Mouse (Mus musculus) A20 (cell line): Measurements from ENCODE around the gene Lamb1.

ENCODE experiments used
- DNase-seq: peaks from one replicate; pipeline ENCODE4 v3.0.0-alpha.2; 2011; ENCODE audit warnings: low read depth, low spot score

The Lamb1 gene

DNA sequence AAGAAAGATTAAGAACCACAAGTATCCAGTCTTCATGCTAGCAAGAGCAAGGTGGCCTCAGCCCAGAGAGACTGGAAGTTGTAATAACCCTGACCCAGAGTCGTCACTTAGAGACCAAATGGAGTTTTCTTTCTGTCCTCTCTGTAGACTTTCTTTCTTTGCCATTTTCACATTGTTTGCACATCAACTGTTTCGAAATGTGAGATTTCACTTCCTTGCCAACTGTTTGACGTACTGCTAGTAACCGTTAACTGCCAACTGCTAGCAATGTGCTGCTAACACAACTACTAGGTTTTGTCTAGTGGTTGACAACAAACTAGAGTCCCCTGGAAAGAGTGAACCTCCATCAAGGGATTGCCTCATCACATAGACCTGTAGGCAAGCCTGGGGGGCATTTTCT is 18.1 kb downstream of the Lamb1 start:
- no peak for DNase-seq

DNA sequence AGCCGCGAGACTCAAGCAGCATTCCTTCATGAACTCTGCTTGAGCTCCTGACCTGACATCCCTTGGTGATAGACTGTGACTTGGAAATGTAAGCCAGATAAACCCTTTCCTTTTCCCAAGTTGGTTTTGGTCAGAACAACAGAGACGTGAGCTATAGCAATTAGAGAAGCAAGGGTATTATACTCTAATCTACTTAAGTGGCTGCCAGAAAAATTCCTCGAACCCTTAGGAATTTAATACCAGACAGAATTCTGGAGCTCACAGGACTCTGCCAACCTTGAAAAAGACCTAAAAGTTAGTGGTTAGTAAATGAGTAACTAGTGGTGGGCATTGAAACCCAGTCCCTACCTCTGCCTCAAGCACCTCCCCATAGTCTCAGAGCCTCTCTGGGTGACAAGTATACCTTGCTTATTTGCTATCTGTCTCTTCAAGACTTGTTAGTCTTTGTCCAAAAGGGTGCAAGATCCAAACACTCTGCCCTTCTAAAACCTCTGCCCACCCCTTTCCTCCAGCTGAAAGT is 18.6 kb downstream of the Lamb1 start:
- DNase-seq, result no peak

DNA sequence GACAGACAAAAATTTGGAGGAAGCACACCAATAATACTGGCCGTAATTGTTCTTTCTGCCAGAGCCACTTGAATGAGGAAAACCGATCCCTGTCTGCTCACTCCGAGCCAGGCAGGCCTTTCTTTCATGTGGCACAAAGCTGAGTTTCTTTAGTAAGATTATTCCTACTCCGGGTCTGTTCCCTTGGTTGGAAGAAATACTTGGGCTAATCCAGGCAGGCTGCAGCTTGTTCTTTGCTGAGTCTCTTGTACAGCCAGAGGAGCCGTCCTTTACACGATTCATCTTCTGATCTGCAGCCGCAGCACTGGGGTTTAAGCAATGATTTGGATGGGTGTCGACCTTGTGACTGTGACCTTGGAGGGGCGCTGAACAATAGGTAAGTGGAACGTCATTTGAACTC is 24.0 kb downstream of the Lamb1 start:
- DNase-seq, result no peak

DNA sequence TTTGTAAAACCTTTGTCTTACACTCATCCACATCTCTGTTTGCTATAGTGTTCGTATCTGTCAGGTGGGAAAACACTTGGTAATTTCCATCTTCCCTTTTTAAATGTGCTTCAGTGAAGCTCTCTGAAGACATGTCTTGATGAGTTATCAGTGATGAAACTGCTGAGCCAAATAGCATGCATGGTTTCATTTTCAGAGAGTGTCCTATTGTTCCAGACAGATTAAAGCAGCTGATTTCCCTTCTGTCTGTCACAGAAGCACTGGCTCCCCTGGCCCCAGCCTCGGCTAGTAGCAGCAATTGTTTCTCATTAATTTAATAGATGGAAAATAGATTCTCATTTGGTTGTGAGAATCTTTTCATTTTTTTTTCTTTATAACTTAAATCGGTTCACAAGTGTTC is 25.9 kb downstream of the Lamb1 start:
- no peak for DNase-seq

DNA sequence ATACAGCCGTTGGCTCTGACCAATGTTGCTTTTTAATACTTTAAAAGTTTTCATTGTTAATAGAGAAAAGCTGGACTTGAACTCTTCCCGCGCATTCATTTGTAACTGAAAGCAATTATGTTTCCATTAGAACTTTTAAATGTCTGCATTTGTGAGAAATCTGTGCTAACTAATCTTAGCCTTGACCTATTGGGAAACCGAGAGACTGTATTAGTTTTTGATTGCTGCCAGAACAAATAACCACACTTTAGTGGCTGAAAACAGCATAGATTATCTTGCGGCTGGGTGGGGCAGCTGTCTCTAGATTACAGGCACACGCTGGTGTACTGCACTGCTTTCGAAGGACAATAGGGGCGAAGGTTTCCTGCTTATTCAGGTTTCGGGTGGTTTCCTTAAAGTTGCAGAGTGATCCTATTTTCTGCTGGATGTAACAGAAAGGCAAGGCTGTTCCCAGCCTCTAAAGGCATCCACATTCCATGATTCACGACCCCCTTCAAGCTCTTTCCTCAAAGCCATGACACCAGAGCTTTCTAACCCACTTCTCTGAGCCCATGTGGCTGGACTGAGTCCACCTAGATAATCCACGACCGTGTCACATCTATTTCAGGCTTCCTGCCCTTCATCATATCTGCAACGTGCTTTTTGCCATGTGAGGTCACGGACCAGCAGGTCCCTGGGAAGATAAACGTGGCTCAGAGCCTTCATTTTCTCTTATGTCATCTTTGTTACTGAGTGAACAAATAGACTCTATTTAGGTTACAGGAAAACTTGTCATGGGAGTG is 28.5 kb downstream of the Lamb1 start:
- no peak for DNase-seq

DNA sequence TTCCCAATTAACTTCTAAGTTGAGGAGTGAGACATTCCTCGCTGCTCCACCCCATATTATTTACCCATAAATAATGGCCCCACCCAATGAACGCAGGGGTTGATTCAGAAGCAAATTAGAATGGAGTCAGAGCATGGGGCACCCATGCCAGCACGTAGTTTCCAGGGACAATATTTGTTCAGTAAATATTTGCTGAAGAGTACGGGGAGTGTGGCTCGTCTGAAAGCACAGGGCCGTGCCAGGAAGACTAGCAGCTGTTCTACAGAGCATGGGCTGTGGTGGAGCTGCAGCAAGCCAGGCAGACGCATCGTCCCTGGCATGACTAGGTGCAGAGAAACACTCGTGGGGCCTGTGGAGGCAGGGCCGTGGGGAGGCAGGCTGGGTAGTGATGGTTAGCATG is 29.5 kb downstream of the Lamb1 start:
- DNase-seq, result no peak

DNA sequence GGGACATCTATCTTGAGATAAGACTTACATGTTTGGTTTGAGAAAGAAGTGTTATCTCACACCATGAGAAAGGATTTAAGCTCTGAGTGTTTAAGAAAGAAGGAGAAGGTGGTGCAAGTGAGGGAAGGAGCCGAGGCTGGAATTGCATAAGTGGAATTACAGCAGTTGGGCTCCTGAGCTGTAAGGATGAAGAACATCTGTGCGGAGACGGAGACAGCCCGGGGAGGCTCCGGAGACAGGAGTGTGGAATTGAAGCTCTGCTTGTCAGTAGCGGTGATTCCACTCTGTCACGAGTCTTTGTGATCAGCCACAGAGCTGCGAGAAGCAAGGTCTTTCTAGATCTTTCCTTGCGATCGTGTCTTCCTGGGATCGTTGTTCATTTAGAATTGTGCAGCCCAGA is 30.0 kb downstream of the Lamb1 start:
- DNase-seq, result no peak

DNA sequence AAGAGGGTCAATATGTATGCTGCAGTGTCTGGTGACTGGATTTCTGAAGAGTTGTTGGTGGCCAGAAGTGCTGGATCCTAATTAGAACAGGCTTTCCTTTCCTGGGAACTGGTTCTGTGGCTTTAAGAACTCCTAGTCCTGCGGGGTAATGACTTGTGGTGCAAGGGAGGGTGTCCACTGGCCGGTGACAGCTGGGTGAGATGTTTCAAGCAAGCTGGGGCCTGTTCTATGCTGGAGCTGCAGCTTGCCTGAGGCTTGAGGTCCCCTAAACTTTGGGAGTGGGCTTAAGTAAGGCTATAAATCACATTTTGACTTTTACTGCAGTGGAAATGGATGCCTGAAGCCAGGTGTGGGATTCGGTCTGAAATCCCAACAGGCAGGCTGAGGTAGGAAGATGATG is 30.5 kb downstream of the Lamb1 start:
- DNase-seq, result no peak

DNA sequence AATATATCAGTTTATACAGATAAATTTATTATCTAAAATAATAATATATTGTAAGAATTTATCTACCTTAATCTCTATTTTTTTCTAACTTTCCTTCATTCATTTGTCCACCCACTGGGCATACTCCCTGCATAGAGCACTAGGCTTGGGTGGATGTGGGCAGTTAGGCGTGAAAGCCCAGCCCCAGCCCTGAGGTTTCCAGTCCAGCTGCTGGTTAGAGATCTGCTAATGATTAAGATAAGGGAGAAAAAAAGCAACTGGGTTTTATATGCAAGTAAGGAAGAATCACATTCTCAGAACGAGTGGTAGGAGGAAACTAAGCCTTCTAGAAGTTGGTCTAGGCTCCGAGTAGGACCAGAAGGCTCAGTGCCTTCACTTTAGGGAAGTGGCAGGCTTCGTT is 31.1 kb downstream of the Lamb1 start:
- DNase-seq, result no peak

DNA sequence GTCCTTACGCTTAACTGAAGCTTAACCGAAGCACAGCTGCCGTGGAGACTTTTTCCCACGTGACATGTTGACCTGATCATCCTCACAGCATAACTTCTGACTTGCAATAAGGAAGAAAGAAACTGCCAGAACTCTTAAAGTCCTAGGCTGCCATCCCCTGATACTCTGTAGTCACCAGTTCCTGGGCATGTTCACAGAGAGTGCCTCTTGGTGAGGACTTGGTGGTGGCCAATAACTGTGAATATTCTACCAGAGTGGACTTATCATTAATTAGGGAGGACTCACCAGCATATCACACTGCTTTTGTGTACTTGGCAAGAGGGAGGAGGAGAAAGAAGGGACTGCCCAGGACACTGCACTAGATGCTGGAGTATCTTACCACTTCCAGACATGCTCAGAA is 33.1 kb downstream of the Lamb1 start:
- no peak for DNase-seq

DNA sequence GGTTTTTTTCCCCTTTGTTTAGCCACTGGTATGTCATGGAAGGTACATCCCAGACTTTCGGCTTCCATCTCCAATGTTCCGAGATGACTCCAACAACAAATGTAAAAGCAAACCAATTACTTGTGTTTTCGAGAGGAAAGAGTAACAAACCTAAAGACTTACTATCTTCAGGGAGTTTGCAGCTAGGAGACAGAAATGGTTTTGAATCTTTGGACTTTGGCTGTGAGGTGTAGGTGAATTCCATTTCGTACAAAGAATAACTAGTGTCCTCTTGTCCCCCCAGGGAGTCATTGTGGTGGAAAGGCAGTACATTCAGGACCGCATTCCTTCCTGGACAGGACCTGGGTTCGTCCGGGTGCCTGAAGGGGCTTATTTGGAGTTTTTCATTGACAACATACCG is 33.5 kb downstream of the Lamb1 start:
- DNase-seq, result no peak

DNA sequence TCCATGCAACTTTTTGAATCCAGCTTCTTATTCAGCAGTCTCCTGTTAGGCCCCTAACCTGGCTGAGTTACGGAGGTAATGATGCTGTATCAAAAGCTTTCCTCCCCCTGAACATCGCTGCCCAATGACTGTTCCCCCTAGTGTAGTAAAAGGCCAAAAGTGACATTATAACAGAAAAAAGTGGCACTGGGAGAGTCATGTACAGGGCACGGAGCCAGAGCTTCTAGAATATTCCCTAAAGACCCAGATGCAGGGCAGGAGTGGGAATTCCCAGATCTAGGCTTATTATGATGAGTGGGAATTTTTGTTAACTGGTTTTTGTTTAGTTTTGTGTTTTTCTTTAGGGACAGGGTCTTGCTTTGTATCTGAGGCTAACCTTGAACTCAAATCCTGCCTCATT is 34.1 kb downstream of the Lamb1 start:
- no peak for DNase-seq

DNA sequence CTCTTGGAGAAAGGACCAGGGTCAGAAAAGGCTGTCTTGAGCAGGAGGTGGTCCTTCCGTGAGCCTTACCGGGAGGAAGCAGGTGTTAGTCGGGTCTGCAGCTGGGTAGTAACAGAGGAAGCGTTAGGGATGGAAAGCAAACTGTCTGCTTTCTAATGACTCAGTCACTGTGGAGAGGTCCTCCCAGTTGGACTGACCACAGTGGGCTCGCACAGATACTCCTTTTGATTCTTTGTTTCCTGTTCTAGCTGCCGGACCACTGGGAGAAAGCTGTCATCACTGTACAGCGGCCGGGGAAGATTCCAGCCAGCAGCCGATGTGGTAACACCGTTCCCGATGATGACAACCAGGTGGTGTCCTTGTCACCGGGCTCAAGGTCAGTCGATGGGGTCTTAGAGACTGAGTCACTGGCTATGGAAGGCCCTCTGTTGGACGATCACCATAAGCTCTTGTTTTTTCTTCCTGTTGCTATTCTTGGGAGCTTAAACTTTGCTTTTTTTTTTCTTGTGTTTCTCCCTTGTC is 34.7 kb downstream of the Lamb1 start:
- DNase-seq, result no peak

DNA sequence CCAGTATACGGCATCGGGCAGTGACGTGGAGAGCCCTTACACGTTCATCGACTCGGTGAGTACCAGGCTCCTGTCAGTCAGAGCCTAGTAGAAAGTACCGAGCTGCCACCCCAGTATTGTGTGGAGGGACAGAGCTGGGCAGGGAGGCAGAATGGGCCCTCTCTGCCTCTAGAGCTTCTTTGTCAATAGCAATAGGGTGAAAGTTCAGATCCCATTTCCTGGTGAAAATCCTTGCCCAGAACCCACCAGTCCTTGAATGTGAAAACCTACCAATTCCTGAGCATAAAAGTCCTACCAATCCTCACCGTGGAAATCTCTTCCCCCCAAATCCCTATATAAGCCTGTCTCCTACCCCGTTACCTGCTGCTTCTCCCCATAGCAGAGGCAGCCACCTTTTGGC is 35.2 kb downstream of the Lamb1 start:
- no peak for DNase-seq

DNA sequence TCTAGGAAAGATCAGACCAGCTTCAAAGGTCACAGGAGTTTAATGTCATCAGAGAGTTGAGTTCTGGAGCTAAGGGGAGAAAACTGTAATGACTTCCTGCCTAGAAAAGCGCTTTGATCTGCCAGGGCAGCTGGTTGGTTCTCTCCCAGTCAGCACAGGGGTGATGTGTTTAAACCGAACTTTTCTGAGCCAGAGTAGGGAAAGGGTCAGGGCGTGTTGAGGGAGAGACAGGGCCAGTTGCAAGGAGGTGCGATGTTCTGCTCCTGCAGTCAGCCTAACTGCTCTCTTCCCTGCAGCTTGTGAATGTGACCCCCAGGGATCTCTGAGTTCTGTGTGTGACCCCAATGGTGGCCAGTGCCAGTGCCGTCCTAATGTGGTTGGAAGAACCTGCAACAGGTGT is 37.2 kb downstream of the Lamb1 start:
- DNase-seq, result no peak

DNA sequence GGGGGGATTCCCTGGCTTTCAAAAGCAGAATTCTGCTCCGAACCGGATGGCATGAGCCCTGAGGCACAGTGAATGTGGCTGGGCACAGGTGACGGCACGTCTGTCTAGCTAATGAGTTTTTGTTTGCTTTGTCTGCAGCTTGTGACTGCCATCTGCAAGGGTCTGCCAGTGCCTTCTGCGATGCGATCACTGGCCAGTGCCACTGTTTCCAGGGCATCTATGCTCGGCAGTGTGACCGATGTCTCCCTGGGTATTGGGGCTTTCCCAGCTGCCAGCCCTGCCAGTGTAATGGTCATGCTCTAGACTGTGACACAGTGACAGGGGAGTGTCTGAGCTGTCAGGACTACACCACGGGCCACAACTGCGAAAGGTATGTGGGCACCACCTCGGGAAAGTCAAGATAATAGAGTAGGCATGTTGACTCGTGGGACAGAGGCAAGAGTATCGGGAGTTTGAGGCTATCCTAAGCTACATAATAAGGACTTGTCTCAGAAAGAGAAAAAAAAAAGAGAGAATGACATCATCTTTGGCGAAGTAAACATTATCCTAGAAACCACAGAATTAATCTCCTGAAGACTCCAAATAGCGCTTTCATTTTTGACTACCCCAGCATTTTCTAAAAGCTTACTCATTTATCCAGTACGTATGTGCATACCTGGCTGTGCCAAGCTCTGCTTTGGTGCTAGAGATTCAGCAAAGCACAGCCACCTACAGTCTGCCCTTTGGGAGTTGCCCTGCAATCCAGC is 37.9 kb downstream of the Lamb1 start:
- DNase-seq, result no peak

DNA sequence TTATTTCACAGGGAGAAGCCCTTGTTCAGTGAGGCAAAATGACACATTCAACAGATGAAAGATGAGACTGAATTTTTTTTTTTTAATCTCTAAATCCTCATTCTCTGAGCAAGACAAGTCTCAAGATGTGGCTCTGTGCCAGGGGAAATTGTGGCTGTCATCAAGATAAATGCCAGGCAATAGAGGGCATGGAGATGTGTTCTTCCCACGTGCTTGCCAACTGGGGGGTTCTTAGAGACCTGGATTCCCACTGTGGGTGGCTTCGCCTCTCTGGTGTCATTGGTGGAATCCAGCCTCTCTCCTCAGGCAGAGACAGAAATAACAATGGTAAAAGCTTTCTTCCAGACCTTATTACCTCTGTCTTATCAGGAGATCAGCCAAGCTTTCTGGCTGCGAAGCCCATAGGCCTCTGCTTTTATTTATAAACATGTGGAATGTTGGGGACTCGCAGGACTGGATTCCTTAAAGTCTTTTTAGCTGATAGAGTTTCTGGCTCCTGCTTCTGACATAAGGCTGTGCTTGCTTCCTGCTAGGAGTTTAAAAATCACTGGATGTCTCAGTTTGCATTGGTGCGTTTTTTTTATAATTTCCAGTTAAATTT is 41.1 kb downstream of the Lamb1 start:
- DNase-seq, result no peak

DNA sequence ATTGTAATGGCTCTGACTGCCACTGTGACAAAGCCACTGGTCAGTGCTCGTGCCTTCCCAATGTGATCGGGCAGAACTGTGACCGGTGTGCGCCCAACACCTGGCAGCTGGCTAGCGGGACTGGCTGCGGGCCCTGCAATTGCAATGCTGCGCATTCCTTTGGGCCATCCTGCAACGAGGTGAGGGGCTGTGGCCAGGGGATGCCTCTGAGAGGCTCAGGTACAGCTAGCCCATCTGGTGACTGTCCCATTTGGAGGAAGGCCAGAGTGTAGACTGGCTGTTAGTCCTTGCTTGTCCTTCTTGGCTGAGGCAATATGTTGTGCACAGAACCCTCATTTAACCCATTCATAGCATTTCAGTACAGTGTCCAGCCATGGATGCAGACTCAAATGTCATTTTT is 42.0 kb downstream of the Lamb1 start:
- DNase-seq, result no peak

DNA sequence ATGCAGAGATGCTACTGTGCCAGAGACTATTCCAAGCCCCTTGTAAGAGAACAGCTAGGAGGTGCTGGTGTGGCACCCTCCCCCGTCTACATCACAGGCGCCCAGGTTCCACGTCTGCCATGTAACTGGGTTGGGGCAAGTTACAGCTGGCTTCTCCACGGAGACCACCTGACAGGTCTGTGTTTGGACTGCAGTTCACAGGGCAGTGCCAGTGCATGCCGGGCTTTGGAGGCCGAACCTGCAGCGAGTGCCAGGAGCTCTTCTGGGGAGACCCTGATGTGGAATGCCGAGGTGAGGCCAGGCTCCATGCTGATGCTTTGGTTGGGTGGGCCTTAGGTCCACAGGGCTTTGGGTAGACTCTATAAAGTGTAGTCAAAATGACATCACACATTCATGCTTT is 42.7 kb downstream of the Lamb1 start:
- no peak for DNase-seq

DNA sequence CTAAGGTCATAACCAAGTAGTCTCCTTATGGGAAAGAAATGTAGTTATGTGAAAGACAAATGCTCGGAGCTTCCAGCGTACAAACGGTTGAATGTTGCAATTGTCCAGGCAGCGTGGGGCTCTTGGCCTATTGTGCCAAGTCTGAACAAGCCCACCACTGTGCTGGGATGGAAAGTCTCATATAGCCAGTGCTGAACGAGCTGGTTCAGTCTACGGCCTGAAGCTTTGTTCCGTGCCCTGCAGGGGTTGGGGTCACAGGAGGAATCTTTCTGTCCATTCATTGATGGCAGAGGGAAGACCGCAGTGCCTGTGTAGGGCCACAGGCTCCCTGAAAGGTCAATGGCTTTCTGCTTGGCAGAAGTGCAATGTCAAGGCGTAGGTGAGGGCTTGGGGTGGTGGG is 45.7 kb downstream of the Lamb1 start:
- DNase-seq, result no peak

DNA sequence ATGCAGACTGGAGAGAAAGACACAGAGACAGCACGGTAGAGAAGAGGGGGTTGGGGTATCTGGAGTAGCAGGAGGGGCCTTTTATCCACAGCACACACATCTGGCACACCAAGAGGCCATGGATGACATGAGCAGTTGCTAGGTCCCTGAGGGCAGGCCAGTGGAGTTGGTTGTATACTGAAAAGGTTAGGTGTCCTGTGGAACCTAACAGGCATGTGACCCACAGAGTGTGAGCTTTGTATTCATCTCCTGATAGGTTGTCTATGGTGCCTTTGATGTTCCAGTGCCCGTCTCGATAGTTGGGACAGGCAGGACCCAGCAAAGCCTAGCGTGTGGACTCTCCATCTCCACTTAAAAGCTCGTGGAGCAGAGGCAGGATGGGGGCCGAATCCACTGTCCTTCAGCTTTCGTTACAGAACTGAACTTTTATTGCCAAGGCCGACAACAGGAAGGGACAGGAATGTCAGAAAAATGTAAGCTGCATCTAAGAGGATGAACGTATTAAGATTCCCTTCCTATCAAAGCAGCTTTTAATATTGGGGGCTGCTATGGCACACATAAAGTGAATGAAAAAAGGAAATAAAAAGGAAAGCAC is 46.7 kb downstream of the Lamb1 start:
- no peak for DNase-seq

DNA sequence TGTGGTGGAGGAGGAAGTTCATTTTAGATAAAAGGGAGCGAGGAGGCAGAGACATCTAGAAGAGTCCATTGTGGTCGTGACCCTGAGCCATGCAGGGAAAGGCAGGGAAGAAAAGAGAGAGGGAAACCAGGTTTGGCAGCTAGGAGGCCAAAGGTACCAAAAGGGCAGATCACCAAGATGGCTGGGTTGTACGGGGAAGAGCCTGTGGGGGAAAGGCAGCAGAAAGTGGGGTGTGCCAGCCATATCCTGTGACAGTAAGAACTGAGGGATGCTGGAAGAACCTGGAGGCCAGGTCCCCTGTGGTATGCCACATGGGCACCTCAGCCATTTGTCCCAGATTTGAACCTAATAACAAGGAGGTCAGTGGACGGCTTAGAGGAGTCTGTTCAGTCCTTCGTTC is 47.2 kb downstream of the Lamb1 start:
- no peak for DNase-seq
